Mouse (Mus musculus) stomach, embryonic 14.5 days (tissue): ENCODE results near the gene Gm13698. TPM values are rescaled to one million over a fixed set of nuclear protein-coding genes. Genes with fewer than 3 reads are reported as not detected.
"Not testable (repeated sequence)": the region's sequence is repeated elsewhere in the genome, so short reads cannot be mapped to it uniquely, and the experiment has no call there.

Source experiments
- ATAC-seq: fragments of 200-750 bp; cut with Nextera tagmentation; 2 replicates; pipeline ENCODE4 v1.8.0; 2017; ENCODE audit warnings: low read depth, moderate TSS enrichment; ENCODE audit not compliant: insufficient number of reproducible peaks, insufficient read depth, low FRiP score
- H3K27ac ChIP-seq: fragments of 300-500 bp; sonication (generic); 2 replicates; pipeline ENCODE4 v1.5.1; 2014; ENCODE audit warnings: mild to moderate bottlenecking, low read length, moderate library complexity, mixed read lengths
- H3K27me3 ChIP-seq: fragments of 300-500 bp; sonication (generic); 2 replicates; pipeline ENCODE4 v1.6.1; 2014; ENCODE audit warnings: low read length, control low read depth, mixed read lengths; ENCODE audit not compliant: control insufficient read depth, insufficient read depth
- H3K36me3 ChIP-seq: fragments of 300-500 bp; sonication (generic); 2 replicates; pipeline ENCODE4 v1.6.1; 2014; ENCODE audit warnings: mild to moderate bottlenecking, control low read depth, low read length, moderate library complexity, mixed read lengths; ENCODE audit not compliant: control insufficient read depth, insufficient read depth
- H3K4me1 ChIP-seq: fragments of 300-500 bp; sonication (generic); 2 replicates; pipeline ENCODE4 v1.6.1; 2014; ENCODE audit warnings: low read length, control low read depth, mixed read lengths; ENCODE audit not compliant: control insufficient read depth, insufficient read depth
- H3K4me2 ChIP-seq: fragments of 300-500 bp; sonication (generic); replicated peaks from 2 replicates; pipeline ENCODE4 v1.6.1; 2014; ENCODE audit warnings: low read depth, low read length, control low read depth
- H3K4me3 ChIP-seq: fragments of 300-500 bp; sonication (generic); 2 replicates; pipeline ENCODE4 v1.5.1; 2014; ENCODE audit warnings: low read depth, low read length, control low read depth
- H3K9ac ChIP-seq: fragments of 300-500 bp; sonication (generic); replicated peaks from 2 replicates; pipeline ENCODE4 v1.6.1; 2014; ENCODE audit warnings: low read depth, mild to moderate bottlenecking, control low read depth, low read length, moderate library complexity, mixed read lengths
- H3K9me3 ChIP-seq: fragments of 300-500 bp; sonication (generic); 2 replicates; pipeline ENCODE4 v1.6.1; 2016; ENCODE audit warnings: low read depth, low read length, control low read depth; ENCODE audit not compliant: control insufficient read depth
- WGBS: fragments of 180-500 bp; shearing (Covaris S2); extraction: QIAGEN DNeasy Blood & Tissue Kit; methylation state at CpG from one replicate; pipeline ENCODE4 v1.1.7; 2014; 5-methylcytosine and 5-hydroxymethylcytosine counted together
- polyA plus RNA-seq: library from polyadenylated mRNA; unstranded; fragments of >200 nt; fragmentation: Nextera tagmentation; extraction: Ambion mirVana; gene quantifications from 2 replicates; pipeline ENCODE4 v1.2.1, GENCODE M21; 2014

Gene Gm13698
- polyA plus RNA-seq, 1 experiment from 2014 or later = not detected

- H3K27me3 ChIP-seq, H3K36me3 ChIP-seq, H3K9me3 ChIP-seq, H3K4me2 ChIP-seq, H3K9ac ChIP-seq, ATAC-seq, H3K4me1 ChIP-seq, H3K27ac ChIP-seq, H3K4me3 ChIP-seq: not testable (repeated sequence)
- WGBS = no CpG with 5 or more reads among the region's 6 CpGs
Measured at GRCm38 (mm10) chr2:83984443-83984842, 28.9 kb downstream of the Gm13698 start, which contains the start of gene Gm13697. Gene Gm13697 (plus strand): TSS chr2:83984743.

GRCm38 (mm10) chr2:83990253-83990652 is 34.8 kb downstream of the Gm13698 start, which contains the start of gene Gm13691:
Gene Gm13691 (plus strand): TSS chr2:83990553.
- H3K9ac ChIP-seq, ATAC-seq, H3K27ac ChIP-seq, H3K4me2 ChIP-seq, H3K9me3 ChIP-seq, H3K4me1 ChIP-seq, H3K27me3 ChIP-seq, H3K36me3 ChIP-seq, H3K4me3 ChIP-seq: not testable (repeated sequence)
- WGBS = no CpG with 5 or more reads among the region's 6 CpGs

DNA sequence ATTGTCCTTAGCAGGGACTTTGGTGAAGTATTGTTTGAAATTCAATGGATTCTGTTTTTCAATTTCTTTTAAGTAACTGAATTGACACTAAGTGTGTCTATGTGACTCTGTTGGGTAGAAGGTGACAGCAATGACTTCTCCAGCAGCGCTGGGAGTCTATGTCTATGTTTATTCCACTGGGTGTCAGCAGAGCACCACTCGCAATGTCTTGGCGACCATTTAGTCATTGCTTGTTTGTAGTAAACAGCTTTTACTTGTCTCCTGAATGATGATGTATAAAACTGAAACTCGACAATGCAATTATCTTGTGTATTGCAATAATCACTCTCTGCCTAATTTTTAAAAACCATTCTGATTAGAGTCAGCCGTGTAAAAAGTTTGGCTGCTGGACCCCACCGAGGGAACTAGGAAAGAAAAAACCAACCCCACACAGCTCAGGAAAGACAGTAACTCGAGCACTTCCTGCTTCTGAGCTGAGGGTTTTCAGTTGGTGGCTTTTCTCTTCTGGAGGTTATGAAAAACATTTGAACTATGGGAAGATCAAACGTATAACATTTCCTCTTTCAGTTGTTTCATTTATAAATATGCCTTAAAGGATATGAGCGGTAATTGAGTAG is 38.3 kb downstream of the Gm13698 start:
- not testable (repeated sequence) for H3K4me3 ChIP-seq, H3K36me3 ChIP-seq, H3K4me2 ChIP-seq, ATAC-seq, H3K9me3 ChIP-seq, H3K27ac ChIP-seq, H3K4me1 ChIP-seq, H3K27me3 ChIP-seq, H3K9ac ChIP-seq
- WGBS = 42% methylated on average over 7 of the region's 9 CpGs

DNA sequence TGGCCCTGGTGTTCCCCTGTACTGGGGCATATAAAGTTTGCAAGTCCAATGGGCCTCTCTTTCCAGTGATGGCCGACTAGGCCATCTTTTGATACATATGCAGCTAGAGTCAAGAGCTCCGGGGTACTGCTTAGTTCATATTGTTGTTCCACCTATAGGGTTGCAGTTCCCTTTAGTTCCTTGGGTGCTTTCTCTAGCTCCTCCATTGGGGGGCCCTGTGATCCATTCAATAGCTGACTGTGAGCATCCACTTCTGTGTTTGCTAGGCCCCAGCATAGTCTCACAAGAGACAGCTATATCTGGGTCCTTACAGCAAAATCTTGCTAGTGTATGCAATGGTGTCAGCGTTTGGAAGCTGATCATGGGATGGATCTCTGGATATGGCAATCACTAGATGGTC is 39.0 kb downstream of the Gm13698 start:
- not testable (repeated sequence) for ATAC-seq, H3K9me3 ChIP-seq, H3K4me1 ChIP-seq, H3K36me3 ChIP-seq, H3K27me3 ChIP-seq, H3K9ac ChIP-seq, H3K4me3 ChIP-seq, H3K27ac ChIP-seq, H3K4me2 ChIP-seq
- WGBS = no CpG with 5 or more reads among the region's 3 CpGs

Other genes starting within 250 kb of the Gm13698 start
- gene Itgav, start 231.3 kb upstream of the Gm13698 start, polyA plus RNA-seq = 96.2 and 106 TPM in 2 replicates
- gene Fam171b, start 143.1 kb upstream of the Gm13698 start, polyA plus RNA-seq = 21.9 and 22.8 TPM in 2 replicates
- gene Zswim2, start 14.5 kb upstream of the Gm13698 start, polyA plus RNA-seq = not detected in 2 replicates
- gene Gm13693, start 5.8 kb downstream of the Gm13698 start, polyA plus RNA-seq = not detected in 2 replicates
- not detected in 2 replicates for gene Gm13695, start 11.6 kb downstream of the Gm13698 start, polyA plus RNA-seq
- not detected in 2 replicates for gene Gm13696, start 17.4 kb downstream of the Gm13698 start, polyA plus RNA-seq
- gene Gm13694, start 23.2 kb downstream of the Gm13698 start, polyA plus RNA-seq = not detected in 2 replicates
- not detected in 2 replicates for gene Gm13697, start 29.1 kb downstream of the Gm13698 start, polyA plus RNA-seq
- gene Gm13691, start 34.9 kb downstream of the Gm13698 start, polyA plus RNA-seq = not detected in 2 replicates